Mouse (Mus musculus) gastrocnemius, adult 8-10 months (tissue): Measurements from ENCODE around the gene Fpr3. TPM values are rescaled to one million over a fixed set of nuclear protein-coding genes. Genes with fewer than 3 reads are reported as not detected.
"Not testable (repeated sequence)": the region's sequence is repeated elsewhere in the genome, so short reads cannot be mapped to it uniquely, and the experiment has no call there.

Experiments used
- DNase-seq, 2 experiments: peaks; one replicate each; pipeline ENCODE4 v3.0.0; 2022; ENCODE audit warnings: low spot score in 2 of 2
- total RNA-seq, 4 experiments: library from RNA; stranded (reverse); gene quantifications; 2 replicates each; pipeline ENCODE4 v1.2.4; 2022

The Fpr3 gene
- total RNA-seq, 4 experiments from 2014 or later = not detected

- DNase-seq = no peak
Observed at GRCm38 (mm10) chr17:17882672-17883071, 5.0 kb upstream of the Fpr3 start.

GRCm38 (mm10) chr17:17883840-17884239 is 3.8 kb upstream of the Fpr3 start, which contains the start of gene Fpr1:
TSS of gene Fpr1 (minus strand) at chr17:17883940.
- DNase-seq = no peak

DNA sequence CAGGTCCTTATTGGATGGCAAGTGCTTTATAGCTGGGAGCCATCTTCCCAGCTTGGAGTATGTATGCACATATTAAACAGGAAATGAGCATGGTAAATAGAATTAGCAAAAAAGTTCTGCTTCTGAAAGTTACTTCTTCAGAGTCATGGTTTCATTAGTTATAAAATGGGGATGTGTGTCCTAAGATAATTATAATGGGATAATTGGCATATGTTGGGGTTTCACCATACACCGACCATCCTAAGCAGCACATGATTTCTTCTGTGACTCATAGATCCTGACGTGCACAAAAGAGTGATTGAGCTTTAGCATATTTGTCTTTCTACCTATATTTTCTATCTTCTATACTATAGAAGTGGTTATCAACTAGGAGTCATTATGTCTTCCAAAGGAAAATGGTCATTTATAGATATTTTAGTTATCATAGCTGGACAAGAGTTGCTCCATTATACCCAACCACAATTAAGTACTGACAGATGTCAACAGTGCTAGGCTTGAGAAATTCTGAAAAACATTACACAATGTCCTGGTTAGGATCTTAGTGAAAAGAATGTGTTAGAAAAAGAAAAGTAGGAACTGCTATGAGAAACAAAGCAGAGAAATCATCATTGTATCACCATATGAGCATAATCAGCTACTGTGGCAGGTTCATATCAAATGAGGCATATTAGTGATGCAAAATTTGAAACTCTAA is 2.2 kb downstream of the Fpr3 start:
- no peak for DNase-seq

GRCm38 (mm10) chr17:17896039-17896438 is 8.4 kb downstream of the Fpr3 start:
- no peak for DNase-seq

DNA sequence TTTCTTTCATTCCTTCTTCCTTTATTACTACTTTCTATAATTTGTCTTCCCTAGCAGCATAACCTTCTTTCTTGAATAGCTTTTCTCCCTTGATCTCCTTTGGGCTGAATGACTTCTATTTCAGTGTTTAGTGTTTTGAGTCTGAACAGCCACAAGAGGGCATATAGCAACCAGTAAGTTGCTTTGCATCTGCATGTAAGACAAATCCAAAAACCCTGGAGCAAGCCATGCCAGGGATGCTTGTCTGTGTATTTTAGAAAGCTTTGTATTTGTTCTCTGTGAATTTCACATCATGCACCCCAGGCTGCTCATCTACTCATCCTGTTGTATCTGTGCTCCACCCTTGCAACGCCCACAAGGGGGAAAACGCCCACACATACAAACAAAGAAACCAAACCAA is 11.6 kb downstream of the Fpr3 start:
- no peak for DNase-seq

- DNase-seq = no peak
Observed at GRCm38 (mm10) chr17:17900768-17901167, 13.1 kb downstream of the Fpr3 start.

DNA sequence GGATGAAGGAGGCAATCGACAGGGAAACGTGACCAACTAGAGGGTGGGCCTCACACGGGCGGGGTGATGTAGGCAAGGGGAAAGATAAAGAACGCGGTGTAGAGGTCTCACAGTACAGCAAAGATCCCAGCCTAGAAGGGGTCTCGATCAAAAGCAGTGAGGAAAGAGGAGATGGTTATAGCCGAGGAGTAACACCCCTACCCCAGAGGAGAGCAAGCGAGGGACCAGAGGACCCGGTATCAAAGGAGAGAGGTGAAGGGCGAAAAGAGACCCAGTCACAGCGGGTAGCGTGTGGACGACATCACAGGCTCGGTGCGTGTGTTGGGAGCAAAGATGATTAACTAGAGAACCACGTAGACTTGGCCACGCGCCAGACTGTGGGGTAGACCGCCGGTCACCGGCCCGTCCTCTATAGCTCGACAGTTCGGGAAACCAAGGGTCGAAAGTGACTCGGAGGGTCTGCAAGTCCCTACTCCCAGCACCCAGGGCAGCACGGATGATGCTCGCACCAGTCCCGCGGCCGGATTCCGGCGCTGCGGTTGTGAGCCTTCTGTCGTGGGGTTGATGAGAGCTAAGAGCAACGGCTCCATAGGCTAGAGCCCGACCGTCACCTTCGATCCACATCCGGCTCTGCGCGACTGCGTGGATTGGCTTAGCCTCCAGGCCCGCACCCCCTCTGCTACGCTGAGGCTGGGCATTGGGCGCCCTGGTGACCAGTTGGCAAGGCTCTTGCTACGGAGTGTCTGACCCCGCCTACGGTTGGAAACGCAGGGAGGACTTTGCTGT is 22.2 kb downstream of the Fpr3 start:
- peak; percentile 57 to 72 for DNase-seq

GRCm38 (mm10) chr17:17912618-17913017 is 25.0 kb downstream of the Fpr3 start:
- not testable (repeated sequence) for DNase-seq

GRCm38 (mm10) chr17:17917376-17917775 is 29.7 kb downstream of the Fpr3 start:
- DNase-seq = no peak

GRCm38 (mm10) chr17:17917782-17918181 is 30.1 kb downstream of the Fpr3 start:
- DNase-seq = no peak

DNA sequence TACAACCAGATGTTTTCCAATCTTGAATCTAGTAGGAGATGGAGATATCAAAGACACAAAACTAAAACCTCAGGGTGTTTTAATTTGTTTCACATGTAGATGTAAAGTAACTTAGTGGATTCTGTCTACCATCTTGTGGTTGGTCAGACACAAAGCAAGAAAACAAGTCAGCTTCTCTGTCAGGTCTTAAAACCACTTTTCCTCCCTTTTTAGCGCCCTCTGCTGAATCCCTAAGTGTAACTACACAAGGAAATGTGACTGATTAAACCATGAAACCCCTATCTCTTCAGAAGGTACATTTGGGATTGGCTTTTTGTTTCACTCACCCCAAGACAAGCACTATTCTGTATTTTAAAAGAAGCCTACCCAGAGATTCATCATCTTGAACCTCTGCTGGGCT is 85.8 kb downstream of the Fpr3 start:
- no peak for DNase-seq

GRCm38 (mm10) chr17:17981232-17981631 is 93.6 kb downstream of the Fpr3 start:
- DNase-seq = not testable (repeated sequence)

DNA sequence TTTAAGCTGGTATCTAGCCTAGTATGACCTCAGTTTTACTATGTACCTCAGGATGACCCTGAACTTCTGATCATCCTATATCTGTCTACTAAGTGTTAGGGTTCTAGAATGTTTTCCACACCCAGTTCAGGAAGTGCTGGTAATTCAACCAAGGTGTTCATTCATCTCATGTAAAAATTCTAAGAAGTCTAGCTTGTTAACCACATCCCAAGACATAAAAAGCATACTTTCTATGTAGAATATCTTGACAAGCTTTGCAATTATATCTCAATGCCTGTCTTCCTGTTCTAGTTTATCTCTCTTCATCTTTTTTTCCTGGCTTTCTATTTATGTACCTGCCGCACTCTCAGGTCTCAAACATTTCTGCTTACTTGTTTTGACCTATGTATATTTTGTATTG is 117.1 kb downstream of the Fpr3 start:
- DNase-seq = no peak

Other genes with a start within 250 kb of the Fpr3 start
- not detected for gene Vmn2r90, start 184.1 kb upstream of the Fpr3 start, total RNA-seq
- gene Spaca6, start 60.7 kb upstream of the Fpr3 start, total RNA-seq = 1 to 10 TPM; 4.5 to 5.4 (median 4.5) TPM
- gene Has1, start 32.6 kb upstream of the Fpr3 start, total RNA-seq = under 1 TPM in 3 of 4 experiments, not detected in 1; 0.12 to 0.18 (median 0.13) TPM
- not detected for gene Fpr1, start 3.9 kb upstream of the Fpr3 start, total RNA-seq
- not detected for gene Fpr2, start within 50 bp of the Fpr3 start, total RNA-seq
- gene Fpr-rs4, start 133.9 kb downstream of the Fpr3 start, total RNA-seq = not detected
- gene Vmn2r124, start 161.6 kb downstream of the Fpr3 start, total RNA-seq = not detected
- gene Vmn2r91, start 197.2 kb downstream of the Fpr3 start, total RNA-seq = not detected